Mouse (Mus musculus) layer of hippocampus, adult 11-12 months (tissue): Measurements from ENCODE around the gene Plcd3.

Experiments used
- DNase-seq: peaks from one replicate; pipeline ENCODE4 v3.0.0; 2022; ENCODE audit warnings: low spot score

The Plcd3 gene

GRCm38 (mm10) chr11:103096979-103097894 is 4.2 kb downstream of the Plcd3 start:
- DNase-seq, result no peak

DNA sequence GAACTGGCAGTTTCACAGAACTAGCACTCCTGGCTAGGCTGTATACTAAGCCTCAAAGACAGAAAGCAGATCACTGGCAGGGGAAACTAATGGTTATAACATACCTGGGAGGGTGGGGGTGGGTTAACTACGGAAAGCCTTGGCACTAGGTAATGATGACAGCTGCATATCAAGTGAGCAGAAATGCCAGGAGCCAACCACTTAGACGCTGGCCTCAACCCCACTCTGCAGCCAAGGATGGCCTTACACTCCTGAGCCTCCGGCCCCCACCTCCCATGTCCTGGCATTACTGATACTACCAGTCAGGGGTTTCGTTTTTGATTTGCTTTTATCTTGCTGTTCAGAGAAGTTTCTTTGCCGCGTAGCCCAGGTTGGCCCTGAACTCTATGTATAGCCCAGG is 5.7 kb downstream of the Plcd3 start:
- DNase-seq, result no peak

DNA sequence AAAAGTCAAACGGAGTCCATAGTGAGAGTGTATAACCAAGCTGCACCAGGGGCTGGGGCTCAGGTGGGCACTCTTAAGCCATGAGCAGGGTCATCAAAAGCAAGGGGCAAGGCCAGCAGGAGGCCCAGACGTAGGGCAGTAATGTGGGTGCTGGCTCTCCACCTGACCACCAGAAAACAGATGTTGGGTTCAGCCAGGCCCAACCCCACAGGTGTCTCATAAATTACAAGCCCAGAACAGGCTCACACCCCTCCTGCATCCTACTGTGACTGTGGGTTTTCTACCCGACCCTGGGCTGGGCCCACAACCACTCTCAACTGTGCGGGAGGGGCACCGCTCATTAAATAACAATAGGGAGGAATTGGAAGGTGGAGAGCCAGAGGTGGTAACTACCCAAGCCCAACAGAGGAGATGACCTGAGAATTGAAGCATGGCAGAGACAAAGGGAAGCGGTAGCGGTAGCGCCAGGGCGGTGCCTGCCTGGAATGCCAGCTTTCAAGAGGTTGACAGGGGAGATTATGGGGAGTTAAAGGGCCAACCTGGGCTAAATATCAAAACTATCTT is 6.3 kb downstream of the Plcd3 start:
- no peak for DNase-seq

DNA sequence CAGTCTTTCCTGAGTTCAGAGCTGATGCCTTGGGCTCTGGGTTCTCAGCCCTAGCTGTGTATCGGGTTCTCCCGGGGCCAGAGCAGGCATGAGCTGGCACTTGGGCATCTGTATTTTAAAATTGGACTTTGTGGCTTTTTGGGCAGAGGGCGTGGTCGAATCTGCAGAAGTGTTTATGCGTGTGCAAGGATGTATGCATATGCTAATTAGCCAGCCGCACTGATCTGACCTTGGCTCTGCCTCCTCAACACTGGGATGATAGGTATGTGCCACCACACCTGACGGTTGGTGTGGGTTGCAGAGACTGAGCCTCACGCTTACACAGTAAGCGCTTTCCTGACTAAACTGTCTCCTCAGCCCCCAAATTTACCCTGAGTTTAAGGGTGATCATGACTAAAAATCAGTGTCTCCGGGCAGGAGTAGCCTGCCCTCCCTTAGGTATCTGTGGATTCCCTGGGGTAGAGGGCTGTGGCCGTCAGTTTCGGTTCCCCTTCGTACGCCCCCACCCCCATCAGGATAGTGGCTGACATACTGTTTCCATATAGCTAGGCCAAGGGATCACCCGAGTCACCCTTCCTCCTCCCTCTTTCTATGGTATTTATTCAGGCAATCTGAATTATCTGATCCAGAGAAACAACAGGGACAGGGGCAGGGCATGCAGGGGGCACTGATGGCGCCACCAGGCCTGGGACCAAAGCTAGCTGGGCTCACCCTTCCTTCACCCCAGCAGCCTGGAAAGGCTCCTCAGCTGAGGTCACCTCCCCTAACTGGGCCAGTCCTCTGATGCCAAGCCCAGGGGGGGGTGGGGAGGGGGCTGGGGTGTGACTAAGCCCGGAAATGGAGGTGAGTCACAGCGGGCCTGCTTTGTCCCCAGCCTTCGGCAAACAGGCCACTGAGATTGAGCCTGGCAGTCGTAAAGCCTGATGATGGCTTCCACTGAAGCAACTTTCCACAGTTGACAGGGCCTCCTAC is 7.3 kb downstream of the Plcd3 start:
- DNase-seq, result no peak

DNA sequence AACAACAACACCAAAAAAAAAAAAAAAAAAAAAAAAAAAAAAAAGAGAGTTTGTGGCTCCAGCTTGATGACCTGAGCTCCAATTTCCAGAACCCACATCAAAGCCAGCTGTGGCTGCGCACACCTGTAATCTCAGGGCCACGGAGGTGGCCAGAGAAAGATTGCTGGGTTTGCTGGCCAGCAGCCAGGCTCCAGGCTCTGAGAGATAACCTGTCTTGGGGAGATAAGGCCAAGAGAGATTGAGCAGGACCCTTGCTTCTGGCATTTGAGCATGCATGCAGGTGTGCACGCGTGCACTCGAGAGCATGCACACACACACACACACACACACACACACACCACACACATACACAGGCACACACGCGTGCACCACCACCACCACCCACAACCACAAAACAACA is 8.2 kb downstream of the Plcd3 start:
- no peak for DNase-seq

DNA sequence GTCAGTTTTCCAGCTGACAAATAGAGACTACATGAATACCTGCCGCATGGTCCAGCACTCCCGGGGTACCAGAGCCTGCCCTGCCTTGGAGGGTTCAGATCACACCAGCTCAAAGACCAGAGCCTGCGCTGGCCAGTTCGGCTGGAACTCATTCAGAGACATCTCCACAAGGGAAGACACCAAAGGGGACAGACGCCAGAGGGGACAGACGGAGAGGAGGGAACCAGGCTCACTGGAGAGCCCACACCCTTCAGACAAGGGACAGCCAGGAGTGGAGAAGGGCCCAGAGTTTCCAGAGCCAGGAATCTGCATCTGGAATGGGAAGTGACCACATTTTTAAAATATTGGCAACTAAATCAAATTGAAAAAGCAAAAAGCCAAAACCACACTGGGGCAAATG is 19.8 kb downstream of the Plcd3 start:
- DNase-seq, result no peak

GRCm38 (mm10) chr11:103080323-103081091 is 21.0 kb downstream of the Plcd3 start:
- DNase-seq, result no peak

DNA sequence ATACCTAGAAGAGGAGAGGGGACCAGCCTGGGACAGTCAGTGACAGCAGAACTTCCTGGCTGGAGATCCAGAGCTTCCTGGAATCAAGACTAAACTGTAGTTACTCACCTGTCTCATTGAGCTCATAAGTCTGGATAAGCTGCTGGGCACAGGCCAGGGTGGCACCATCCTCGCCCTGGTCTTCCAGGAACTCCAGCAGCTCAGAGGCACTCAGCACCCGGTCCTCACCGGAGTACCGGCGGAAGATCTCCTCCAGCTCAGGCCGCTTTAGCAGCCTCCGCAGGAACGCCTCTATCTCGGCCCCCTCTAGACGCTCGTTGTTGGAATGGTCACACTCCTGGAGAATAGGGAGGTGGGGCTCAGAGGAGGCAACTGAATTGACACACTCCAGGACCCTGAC is 23.3 kb downstream of the Plcd3 start:
- DNase-seq, result no peak

DNA sequence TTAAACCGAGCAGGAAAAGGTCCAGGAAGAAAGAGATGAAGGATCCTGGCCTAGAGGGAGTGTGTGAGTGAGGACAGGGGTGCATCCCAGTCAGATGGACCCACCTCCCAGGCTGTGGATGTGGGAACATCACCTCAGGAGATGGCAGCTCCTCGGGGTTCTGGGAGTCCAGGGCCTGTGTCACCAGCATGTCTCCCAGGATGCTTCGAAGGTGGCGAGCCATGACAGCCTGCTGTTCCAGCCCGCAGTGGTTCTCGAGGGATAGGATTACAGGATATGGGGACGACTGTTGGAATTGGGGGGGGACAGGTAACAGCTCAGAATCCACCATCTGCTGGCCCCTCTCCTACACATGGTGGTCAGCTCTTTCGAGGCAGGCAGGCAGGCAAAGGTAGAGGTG is 24.9 kb downstream of the Plcd3 start:
- no peak for DNase-seq

DNA sequence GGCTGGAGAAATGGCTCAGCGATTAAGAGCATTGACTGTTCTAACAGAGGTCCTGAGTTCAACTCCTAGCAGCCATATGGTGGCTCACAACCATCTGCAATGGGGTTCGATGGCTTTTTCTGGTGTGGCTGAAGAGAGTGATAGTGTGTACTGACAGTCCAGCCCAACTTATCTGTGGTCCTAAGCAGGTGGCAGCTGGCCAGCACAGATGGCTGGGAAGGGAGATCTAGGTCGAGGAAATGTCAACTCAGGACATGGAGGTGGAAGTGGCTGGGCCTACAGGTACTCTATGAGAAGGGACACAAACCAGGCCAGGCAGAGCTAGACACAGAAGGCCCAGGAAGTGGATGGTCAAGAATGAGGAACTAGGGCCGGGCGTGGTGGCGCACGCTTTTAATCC is 25.4 kb downstream of the Plcd3 start:
- DNase-seq, result no peak

- DNase-seq, result no peak
Observed at GRCm38 (mm10) chr11:103074796-103075323, 26.6 kb downstream of the Plcd3 start.

- no peak for DNase-seq
Observed at GRCm38 (mm10) chr11:103074121-103074650, 27.3 kb downstream of the Plcd3 start.

DNA sequence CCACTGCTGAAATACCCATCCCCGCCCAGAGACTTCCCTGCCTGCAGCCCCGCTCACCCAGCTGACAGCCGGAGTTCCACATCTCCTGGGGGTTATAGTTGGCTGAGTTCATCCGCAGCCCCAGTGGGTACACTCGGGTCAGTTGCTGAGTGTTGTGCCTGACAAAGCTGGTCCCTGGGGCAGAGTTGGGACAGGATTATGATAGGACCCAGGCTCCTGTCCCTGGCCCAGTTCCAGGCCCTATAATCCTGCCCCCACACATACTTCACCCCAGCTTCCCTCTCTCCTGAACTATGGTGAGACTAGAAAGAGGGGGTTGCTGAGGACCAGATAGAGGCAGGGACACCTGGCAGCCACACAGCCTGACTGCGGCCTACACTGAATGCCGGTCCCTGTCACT is 27.8 kb downstream of the Plcd3 start:
- no peak for DNase-seq

DNA sequence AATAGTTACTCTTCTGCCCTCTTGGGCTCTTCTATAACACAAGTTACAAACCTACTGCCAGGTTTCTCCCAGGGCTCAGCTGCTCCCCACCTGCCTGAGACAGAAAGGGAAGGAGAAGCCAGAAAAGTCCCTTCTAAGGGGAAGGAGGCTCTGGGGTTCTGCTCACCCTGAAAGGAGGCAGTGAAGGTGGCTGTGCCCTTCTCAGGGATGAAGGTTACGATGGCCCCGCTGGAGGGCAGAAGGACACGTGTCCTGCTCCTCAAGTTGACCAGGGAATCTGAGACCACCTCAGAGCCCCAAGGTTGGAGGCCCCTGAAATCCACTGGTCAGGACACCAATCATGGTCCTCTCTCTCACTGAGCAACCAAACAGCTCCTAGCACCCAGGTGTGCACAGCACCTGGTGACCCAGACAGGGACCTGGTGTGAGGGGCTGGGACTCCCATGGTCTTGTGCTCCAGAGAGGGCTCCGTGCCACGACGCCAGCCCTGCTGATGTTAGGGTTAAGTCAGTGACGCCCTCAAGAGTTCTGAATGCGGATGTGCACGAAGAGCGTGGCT is 31.1 kb downstream of the Plcd3 start:
- no peak for DNase-seq

DNA sequence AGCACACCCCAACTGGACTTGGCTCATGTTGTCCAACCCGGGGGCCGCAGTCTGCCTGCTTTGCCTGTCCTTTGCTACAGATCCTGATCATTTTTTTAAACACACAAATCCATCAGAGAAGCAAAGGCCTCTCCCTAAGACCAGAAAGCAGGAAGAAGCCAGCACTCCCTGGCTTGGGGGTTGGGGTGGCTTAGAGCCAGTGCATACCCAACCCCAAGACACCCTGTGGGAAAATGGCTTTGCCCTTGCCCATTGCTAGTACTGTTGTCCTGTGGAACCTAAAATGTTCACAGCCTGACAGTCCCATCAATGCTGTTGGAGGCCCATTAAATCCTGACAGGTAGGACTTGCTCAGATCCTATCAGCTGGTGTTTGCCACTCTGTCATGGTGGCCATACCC is 31.7 kb downstream of the Plcd3 start:
- no peak for DNase-seq

DNA sequence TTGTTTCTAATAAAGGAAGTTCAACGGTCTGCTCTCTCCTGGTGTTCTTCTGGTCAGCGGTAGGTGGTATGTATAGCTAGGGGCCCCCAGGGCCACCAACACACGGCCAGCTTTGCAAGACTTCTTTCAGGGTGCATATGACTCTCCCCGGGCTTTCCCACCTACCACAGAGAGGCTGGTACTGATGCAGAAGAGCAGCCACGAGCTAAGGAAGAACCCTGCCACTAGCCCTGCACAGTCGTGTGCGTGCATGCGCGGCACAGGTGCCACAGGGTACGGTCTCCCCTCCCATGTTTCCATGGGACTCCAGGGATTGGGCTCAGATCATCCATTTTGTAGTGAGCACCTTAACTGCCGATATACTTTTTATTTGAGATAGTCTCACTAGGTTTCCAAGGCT is 32.6 kb downstream of the Plcd3 start:
- DNase-seq, result no peak

DNA sequence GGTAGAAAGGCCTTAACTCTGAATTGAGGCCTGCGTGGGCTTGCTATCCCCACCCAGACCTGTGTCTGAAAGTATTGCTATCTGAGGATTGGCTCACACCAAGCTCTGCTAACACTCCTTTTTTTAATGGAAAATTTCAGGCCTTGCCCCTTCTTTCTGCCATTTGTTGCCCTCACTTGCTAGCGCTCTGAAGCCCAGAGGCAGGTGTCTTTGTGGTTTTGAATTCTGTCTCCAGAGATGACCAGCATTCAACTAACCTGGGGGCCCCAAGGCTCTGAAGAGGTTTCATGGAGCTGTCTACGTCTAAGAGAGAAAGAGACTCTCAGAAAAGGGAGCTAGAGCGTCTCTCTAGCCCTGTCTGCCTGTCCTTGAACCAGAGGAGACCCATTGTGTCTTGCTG is 33.2 kb downstream of the Plcd3 start:
- DNase-seq, result no peak

- no peak for DNase-seq
Observed at GRCm38 (mm10) chr11:103067457-103068001, 33.9 kb downstream of the Plcd3 start.

DNA sequence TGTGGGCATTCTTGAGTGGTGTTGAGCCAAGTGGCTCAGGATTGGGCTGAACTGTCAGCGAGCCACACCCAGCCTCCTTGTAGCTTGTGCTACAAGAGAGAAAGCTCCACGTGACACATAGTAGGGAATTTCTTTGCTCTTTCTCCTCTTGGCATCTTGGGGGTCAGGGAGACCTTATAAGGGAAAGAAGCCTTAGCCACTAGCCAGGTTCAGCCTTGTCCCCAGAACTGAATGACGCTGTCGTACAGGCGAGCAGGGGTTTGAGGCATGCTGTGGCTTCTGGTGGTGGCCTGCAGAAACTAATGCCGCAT is 34.5 kb downstream of the Plcd3 start:
- DNase-seq, result no peak

GRCm38 (mm10) chr11:103066191-103067050 is 35.0 kb downstream of the Plcd3 start:
- no peak for DNase-seq
